Mouse (Mus musculus): ENCODE measurements around the gene Dmrta1.

The Dmrta1 gene

GRCm38 (mm10) chr4:89679195-89679594 lies at the start of gene Dmrta1:
TSS of gene Dmrta1 (plus strand) at chr4:89679436.
- TF ChIP-seq GATA4 (IDR thresholded peaks at IDR 0.05; ENCODE audit: insufficient replicate concordance, low read length) = no peak

DNA sequence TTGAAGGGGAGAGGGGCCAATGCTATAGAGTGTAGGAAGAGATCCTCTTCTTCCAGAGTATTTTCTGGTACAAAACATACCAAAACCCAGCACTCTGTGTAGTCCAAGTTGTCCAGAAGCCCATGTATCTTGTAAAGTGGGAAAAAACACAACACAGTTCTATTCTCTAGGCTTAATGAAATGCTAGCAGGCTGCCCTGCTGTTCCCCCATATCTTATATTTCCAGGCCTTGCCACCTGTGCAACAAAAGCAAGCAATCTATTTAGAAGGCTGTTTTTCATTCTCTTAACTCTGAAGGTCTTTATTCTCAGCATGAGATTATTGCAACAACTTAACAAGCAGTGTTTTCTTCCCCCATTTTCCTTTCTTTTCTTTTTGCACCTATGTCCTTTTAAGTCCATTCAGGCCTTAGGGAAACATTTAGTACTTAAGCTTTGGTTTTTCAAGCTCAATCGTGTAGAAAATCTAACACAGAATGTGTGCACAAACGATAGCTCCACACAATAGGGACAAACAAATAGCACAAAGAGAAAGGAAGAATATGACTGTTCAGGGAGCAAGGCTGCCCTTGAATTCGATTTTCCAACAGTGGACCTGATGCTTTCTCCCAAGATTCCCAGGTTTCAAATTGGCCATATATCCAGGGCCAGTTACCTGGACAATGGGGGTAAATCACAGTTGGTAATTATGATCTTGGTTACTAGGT lies 48.7 kb upstream of the Dmrta1 start:
- no peak for TF ChIP-seq GATA4 (IDR thresholded peaks at IDR 0.05; ENCODE audit: insufficient replicate concordance, low read length)

GRCm38 (mm10) chr4:89631560-89631959 lies 47.7 kb upstream of the Dmrta1 start:
- TF ChIP-seq GATA4 (IDR thresholded peaks at IDR 0.05; ENCODE audit: insufficient replicate concordance, low read length) = no peak

DNA sequence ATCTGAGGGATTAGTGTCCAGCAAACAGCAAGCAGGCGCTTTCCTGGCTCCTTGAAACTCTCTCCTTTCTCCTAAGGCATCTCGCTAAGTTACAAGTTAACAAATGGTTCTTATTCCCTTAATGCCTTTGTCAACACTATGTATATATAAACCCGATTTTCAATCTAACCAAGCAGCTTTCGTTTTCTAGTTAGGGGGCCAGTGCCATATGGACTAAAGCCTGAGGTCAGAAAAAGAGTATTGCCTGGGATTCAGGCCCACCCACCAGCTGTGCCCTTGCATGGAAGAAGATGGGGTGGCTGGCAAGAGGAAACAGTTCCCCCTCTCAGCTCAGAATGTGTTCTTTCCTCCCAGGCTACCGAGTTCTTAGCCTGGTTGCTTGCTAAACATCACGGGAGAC lies 40.6 kb upstream of the Dmrta1 start:
- no peak for TF ChIP-seq GATA4 (IDR thresholded peaks at IDR 0.05; ENCODE audit: insufficient replicate concordance, low read length)

DNA sequence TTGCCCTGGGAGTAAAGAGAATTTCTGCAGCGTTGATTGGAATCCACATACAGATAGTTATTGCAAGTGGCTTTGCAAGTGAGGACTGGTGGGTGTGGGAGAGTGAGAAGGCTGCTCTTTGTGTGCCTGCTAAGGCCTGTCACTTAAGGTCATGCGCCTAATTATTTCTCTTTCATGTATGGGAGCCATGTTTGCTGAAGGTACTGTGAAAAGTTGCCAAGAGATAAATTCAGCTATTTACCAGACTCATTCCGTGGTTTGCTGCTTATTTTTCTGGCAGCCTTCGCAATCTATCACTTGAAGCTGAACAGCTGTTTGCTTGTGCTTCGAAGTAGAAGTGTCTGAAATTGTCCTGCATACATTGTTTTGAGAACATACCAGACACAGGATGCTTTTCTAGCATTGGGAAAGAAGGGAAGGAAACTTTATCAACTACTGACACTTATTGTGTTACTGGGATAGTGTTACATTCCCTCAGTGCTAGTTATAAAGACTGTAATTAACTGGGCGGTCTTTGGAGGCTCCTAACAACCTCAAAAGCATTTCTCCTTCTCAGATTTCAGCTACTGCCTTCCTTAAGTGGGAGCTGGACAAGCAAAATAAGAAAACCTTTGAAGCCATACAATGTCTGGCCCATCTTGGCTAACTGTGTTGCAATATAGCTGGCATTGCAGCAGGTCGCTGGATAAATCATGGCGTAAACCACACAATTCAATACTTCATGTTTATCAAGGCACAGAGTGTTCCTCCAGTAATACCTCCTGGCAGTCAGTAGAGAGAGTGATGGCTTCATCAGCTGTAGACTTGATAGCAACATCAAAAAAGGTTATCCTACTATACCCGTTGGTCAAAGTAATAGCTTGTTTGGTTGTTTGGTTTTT lies 34.8 kb upstream of the Dmrta1 start:
- TF ChIP-seq GATA4 (IDR thresholded peaks at IDR 0.05; ENCODE audit: insufficient replicate concordance, low read length) = no peak

DNA sequence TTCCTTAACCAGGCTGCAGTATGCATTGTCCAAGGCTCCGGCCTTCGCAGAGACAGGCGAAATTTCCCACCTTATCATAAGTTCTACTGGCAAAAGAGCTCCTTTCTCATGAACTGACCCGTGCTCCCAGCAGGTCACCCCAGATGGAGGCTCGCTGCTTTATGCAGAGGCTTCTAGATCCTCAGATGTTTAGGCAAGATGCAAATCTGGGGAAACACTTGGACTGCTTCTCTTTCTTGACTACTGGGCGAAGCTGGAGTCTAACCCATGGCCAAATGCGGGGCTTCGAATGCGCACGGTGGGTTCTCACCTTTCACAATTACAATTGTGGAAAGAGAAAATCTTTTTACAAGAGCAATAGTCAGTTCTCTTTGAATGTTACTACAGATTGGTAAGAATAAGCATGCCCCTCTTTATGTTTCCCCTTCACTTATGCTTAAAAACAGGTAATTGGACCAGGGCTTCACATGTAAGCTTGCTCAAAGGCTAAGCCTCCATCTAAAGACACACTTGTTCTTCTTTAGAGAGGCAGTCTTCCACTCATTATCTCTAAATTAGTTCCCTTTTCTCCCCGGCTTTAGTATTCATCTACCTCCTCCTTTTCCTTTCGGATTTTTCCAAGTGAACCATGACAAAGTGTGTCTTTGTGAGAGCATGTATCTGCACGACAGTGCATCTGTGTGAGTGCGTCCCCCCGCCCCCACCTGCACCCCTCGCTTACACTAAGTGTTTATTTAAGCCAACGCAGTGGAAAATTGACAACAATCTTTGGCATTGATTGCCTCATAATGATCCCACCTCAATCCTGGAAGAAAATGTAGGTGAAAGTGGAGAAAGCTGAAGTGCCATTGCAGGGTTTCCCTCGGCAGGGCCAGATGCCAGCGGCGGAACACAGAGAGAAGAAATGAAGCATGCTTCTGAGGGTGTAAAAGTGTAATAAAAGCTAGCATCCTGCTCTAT lies 28.6 kb upstream of the Dmrta1 start:
- no peak for TF ChIP-seq GATA4 (IDR thresholded peaks at IDR 0.05; ENCODE audit: insufficient replicate concordance, low read length)

- no peak for TF ChIP-seq GATA4 (IDR thresholded peaks at IDR 0.05; ENCODE audit: insufficient replicate concordance, low read length)
Measured at GRCm38 (mm10) chr4:89651312-89651686, 27.9 kb upstream of the Dmrta1 start.

DNA sequence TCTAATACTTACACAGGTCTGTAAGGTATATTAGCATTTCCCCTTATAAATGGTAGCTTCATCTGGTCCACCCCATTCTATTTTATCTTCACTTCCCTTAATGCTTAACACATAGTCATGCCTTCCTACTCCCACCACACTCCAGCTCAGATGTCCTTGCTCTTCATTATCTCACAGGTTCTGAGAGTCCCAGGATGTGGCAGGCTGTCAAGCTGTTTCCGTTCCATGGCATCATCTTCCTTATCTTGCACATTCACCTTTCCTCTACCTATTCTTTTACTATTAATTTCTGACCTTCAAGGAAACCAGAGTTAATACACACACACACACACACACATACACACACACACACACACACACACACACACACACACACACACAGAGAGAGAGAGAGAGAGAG lies 27.5 kb upstream of the Dmrta1 start:
- TF ChIP-seq GATA4 (IDR thresholded peaks at IDR 0.05; ENCODE audit: insufficient replicate concordance, low read length) = no peak

DNA sequence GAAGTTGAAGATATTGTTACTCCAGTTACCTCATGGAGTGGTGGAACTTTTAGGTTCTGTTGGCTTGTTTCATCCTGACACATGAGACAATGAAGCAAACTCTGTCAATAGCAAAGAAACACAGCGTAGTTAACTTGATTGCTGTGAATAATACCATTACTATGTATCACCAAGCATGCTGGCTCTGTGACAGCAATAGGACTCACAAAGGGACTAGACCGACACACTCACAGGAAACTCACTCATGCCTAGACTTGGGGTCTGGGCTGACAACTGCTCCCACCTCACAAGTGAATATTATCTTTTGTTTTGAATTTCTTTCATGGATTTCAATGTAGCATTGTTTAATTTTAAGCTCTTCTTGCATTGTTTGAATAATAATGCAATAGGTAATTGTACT lies 15.8 kb upstream of the Dmrta1 start:
- no peak for TF ChIP-seq GATA4 (IDR thresholded peaks at IDR 0.05; ENCODE audit: insufficient replicate concordance, low read length)

GRCm38 (mm10) chr4:89674711-89675110 lies 4.5 kb upstream of the Dmrta1 start:
- TF ChIP-seq GATA4 (IDR thresholded peaks at IDR 0.05; ENCODE audit: insufficient replicate concordance, low read length) = no peak

DNA sequence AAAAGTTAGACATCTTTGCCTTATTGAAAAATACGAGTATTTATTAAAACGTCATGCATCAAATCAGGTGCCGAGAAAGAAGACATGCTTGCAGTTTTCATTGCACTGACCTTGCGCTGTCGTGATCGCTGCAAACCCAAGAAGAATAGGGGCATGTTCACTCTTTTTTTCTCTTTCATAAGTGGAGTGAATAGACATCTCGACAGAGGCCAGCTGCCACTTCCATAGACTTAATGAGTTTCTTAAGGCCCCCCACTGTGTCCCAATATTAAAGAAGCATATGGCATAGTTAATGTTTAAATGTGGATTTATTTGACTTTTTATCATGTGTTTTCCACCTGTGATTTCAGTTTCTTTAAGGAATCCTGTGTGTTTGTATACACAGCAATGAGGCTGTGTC lies 1.3 kb upstream of the Dmrta1 start:
- no peak for TF ChIP-seq GATA4 (IDR thresholded peaks at IDR 0.05; ENCODE audit: insufficient replicate concordance, low read length)

DNA sequence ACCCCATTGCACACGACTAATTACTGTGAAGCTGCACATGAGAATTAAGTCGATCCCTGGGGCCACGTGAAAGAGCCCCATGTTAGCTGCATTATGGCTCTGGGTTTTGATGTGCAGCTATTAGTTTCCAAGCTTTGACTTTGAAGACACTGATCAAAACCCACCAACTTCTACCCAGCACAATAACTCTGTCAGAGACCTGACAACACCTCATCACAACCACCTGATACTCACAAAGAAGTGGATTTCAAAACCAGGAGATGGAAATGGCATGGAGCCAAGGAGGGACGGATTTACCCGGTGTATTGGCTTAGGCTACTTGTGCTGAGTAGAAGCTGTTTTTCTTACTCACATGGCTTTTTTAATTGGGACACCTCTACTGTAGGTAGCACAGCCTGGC lies 523 bp upstream of the Dmrta1 start:
- TF ChIP-seq GATA4 (IDR thresholded peaks at IDR 0.05; ENCODE audit: insufficient replicate concordance, low read length) = no peak

- TF ChIP-seq GATA4 (IDR thresholded peaks at IDR 0.05; ENCODE audit: insufficient replicate concordance, low read length) = no peak
Measured at GRCm38 (mm10) chr4:89687961-89688803, 8.9 kb downstream of the Dmrta1 start.

GRCm38 (mm10) chr4:89688804-89689497 lies 9.7 kb downstream of the Dmrta1 start:
- TF ChIP-seq GATA4 (IDR thresholded peaks at IDR 0.05; ENCODE audit: insufficient replicate concordance, low read length) = no peak
